Mouse (Mus musculus) T-helper 17 cell (primary cell): ENCODE data around the gene Il2rb.

Source experiments
- in situ Hi-C, 2 experiments: fragments of 300-600 bp; cut with MboI, MseI; formaldehyde crosslinking; loops; 1 replicate in 1 of 2; 2 replicates in 1 of 2; pipeline ENCODE4 v1.15.1; 2025; ENCODE audit warnings: high pct_unique_total_duplicates in 2 of 2

Gene Il2rb

GRCm38 (mm10) chr15:78494968-78495406 is at the start of gene Il2rb:
TSS of gene Il2rb (minus strand) at chr15:78495271.
- in situ Hi-C loops = loop anchor here in 1 of 2 experiments (10.0 to 25.0 kb wide), 2 partner anchors 910 to 1042 kb away; partner anchors contain the start of genes Ddx17 and Tmem184b

GRCm38 (mm10) chr15:78544561-78545001 is 49.5 kb upstream of the Il2rb start, which contains the start of gene Sstr3:
TSS of gene Sstr3 (minus strand) at chr15:78544685.
- in situ Hi-C loops = loop anchor here (10.0 to 25.0 kb wide), 3 partner anchors 190 to 557 kb away; no protein-coding TSS in a partner anchor

- in situ Hi-C loops = loop anchor here (10.0 to 25.0 kb wide), 3 partner anchors 189 to 557 kb away; no protein-coding TSS in a partner anchor
These were observed 49.0 kb upstream of the Il2rb start for GRCm38 (mm10) chr15:78544041-78544440.

- in situ Hi-C loops = loop anchor here (10.0 to 25.0 kb wide), 3 partner anchors 188 to 556 kb away; no protein-coding TSS in a partner anchor
These were observed 47.8 kb upstream of the Il2rb start for GRCm38 (mm10) chr15:78542767-78543303.

- in situ Hi-C loops = loop anchor here (10.0 to 25.0 kb wide), 3 partner anchors 187 to 555 kb away; no protein-coding TSS in a partner anchor
These were observed 47.2 kb upstream of the Il2rb start for GRCm38 (mm10) chr15:78542098-78542766.

GRCm38 (mm10) chr15:78541606-78542005 is 46.5 kb upstream of the Il2rb start:
- in situ Hi-C loops = loop anchor here (10.0 to 25.0 kb wide), 3 partner anchors 187 to 554 kb away; no protein-coding TSS in a partner anchor

- in situ Hi-C loops = loop anchor here (10.0 to 25.0 kb wide), 3 partner anchors 186 to 554 kb away; no protein-coding TSS in a partner anchor
These were observed 46.0 kb upstream of the Il2rb start for GRCm38 (mm10) chr15:78541036-78541435.

GRCm38 (mm10) chr15:78535723-78536421 is 40.8 kb upstream of the Il2rb start:
- in situ Hi-C loops = loop anchor here (5.0 to 25.0 kb wide), 4 partner anchors 89 to 549 kb away; no protein-coding TSS in a partner anchor

GRCm38 (mm10) chr15:78533346-78533835 is 38.3 kb upstream of the Il2rb start:
- in situ Hi-C loops = loop anchor here in 1 of 2 experiments (25.0 kb wide), 1 partner anchor 546 kb away; no protein-coding TSS in a partner anchor

- in situ Hi-C loops = loop anchor here in 1 of 2 experiments (25.0 kb wide), 1 partner anchor 545 kb away; no protein-coding TSS in a partner anchor
These were observed 37.7 kb upstream of the Il2rb start for GRCm38 (mm10) chr15:78532566-78533345.

GRCm38 (mm10) chr15:78531901-78532469 is 36.9 kb upstream of the Il2rb start:
- in situ Hi-C loops = loop anchor here in 1 of 2 experiments (25.0 kb wide), 1 partner anchor 545 kb away; no protein-coding TSS in a partner anchor

GRCm38 (mm10) chr15:78531451-78531720 is 36.3 kb upstream of the Il2rb start:
- in situ Hi-C loops = loop anchor here in 1 of 2 experiments (25.0 kb wide), 1 partner anchor 544 kb away; no protein-coding TSS in a partner anchor

GRCm38 (mm10) chr15:78530671-78531450 is 35.8 kb upstream of the Il2rb start, which contains the start of gene C1qtnf6:
TSS of gene C1qtnf6 (minus strand) at chr15:78531416.
- in situ Hi-C loops = loop anchor here in 1 of 2 experiments (25.0 kb wide), 1 partner anchor 544 kb away; no protein-coding TSS in a partner anchor

- in situ Hi-C loops = loop anchor here in 1 of 2 experiments (25.0 kb wide), 1 partner anchor 543 kb away; no protein-coding TSS in a partner anchor
These were observed 35.1 kb upstream of the Il2rb start for GRCm38 (mm10) chr15:78530141-78530540.

- in situ Hi-C loops = loop anchor here in 1 of 2 experiments (25.0 kb wide), 1 partner anchor 542 kb away; no protein-coding TSS in a partner anchor
These were observed 34.4 kb upstream of the Il2rb start for GRCm38 (mm10) chr15:78529428-78529990.

- in situ Hi-C loops = loop anchor here in 1 of 2 experiments (25.0 kb wide), 1 partner anchor 542 kb away; no protein-coding TSS in a partner anchor
These were observed 33.8 kb upstream of the Il2rb start for GRCm38 (mm10) chr15:78528726-78529411.

- in situ Hi-C loops = loop anchor here in 1 of 2 experiments (25.0 kb wide), 1 partner anchor 541 kb away; no protein-coding TSS in a partner anchor
These were observed 32.9 kb upstream of the Il2rb start for GRCm38 (mm10) chr15:78527973-78528372.

GRCm38 (mm10) chr15:78524163-78524562 is 29.1 kb upstream of the Il2rb start:
- in situ Hi-C loops = no loop called here
